Mouse (Mus musculus): ENCODE results near the gene Gm20532. TPM values are rescaled to one million over a fixed set of nuclear protein-coding genes. Genes with fewer than 3 reads are reported as not detected.

The Gm20532 gene
- total RNA-seq, 2 experiments from 2014 or later: not detected

DNA sequence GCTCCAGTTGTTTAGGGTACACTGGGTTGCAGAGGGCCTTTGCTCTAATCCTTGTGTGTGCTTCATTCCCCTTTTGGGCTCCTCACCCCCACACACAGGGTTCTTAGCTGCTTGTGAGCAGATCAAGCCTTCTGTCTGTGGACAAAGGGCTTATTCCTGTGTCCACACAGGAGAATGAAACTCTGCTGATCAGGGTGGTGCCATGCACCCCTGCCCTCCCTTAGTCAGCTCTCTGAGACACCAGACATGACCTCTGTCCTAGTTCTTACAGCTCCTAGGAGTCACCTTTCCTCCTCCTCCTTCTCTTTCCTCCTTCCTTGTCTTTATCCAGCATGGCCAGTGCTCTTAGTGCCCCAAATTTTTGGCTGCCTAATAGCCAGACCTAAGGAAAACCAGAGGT lies 25.5 kb downstream of the Gm20532 start:
- ATAC-seq (replicated peaks; ENCODE audit: low FRiP score, poor library complexity, severe bottlenecking): no peak

DNA sequence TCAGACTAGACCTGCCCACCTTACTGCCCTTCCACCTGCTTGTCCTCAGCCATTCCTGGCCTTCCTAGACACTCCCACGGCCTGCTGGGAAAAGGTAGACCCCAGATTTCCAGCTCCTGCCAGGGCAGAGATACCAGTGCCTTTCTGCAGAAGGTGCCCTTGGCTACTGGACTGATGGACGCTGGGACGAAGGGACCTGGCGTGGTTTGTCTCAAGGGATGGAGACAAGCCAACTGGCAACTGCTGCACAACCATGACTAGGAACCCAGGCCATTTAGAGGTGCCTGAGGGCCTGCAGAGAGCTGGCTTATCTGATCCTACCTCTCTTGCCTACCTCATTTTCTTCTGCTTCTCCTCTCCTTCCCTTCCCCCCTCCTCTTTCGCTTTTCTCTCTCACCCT lies 28.5 kb downstream of the Gm20532 start:
- ATAC-seq (replicated peaks; ENCODE audit: low FRiP score, poor library complexity, severe bottlenecking): no peak

DNA sequence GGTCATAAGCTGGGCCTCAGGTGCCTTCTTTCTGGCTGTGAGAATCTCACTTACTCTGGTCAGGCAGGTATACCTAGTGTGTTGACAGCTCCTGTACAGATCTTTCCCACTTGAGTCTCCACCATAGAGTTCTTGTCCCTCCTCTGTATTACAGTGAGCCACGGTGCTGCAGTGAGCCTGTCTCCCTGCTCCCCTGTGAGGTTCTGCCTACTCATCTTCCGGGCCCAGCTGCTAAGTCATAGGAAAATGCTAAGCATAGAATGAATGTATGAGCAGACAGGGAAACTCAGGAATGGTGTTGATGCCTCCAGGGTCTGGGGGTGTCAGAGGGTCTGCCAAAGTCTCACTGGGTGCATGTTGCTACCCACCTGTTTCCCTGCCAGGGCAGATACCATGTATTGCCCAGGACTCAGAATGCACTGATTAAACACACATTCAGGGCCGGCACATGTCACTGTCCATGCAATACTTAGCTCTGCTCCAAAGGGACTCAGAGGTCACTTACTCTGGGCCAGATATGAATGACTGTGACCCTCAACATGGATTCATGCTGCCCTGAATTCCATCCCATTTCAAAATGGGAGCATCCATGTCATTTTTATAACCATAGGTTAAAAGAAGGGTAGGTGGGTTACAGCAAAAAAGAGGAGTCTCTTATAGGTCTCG lies 29.2 kb downstream of the Gm20532 start:
- ATAC-seq (replicated peaks; ENCODE audit: low FRiP score, poor library complexity, severe bottlenecking): no peak

DNA sequence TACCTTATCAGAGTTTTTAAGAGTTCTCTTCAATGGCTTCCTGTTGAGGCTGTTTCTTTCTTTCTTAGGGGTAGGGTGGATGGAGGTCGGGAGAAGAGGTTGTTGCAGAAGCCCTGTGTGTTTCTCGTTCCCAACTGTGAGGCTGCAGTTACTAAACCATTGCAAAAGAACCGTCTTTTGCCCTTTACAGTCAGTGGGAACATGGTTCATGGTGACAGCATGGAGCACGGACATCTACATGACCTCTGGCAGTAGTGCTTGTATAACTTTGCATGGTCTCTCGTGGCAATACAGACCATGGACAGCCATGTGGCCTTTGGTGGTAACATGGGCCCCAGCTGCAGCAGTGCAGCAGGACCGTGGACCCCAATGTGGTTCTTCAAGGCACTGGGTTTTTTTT lies 30.9 kb downstream of the Gm20532 start:
- no peak for ATAC-seq (replicated peaks; ENCODE audit: low FRiP score, poor library complexity, severe bottlenecking)

DNA sequence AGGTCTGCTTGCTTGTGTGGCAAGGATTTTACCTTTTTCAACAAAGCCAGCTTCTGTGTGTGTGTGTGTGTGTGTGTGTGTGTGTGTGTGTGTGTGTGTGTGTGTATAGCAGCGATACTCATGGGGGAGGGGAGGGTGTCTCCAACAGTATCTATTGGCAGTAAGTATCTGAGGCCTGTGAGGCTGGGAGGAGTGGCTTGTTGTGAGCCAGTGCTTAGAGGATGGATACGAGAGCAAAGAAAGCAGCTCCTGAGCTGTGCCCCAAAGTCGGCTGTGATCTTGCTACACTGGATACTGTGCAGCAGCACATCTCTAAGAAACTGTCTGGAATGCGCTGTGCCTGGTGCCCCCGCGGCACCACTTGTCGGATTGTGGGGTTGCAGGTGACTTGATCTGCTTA lies 31.5 kb downstream of the Gm20532 start:
- ATAC-seq (replicated peaks; ENCODE audit: low FRiP score, poor library complexity, severe bottlenecking): no peak

DNA sequence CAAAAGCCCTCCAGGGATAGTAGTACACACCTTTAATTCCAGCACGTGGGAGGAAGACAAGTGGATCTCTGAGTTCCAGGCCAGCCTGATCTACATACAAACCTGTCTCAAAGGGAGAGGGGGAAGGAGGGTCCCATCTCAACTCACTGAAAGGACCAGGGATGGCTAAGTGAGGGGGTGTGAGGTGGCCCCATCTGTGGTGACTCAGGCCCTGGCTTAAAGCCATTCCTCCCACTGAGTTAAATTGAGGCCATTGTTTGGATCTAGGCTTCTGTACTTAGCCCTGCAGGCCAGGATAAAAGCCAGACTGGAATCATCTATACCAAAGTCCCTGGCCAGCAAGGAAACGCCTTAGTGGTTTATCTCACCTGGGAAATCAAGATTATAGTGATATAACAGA lies 34.8 kb downstream of the Gm20532 start:
- no peak for ATAC-seq (replicated peaks; ENCODE audit: low FRiP score, poor library complexity, severe bottlenecking)

DNA sequence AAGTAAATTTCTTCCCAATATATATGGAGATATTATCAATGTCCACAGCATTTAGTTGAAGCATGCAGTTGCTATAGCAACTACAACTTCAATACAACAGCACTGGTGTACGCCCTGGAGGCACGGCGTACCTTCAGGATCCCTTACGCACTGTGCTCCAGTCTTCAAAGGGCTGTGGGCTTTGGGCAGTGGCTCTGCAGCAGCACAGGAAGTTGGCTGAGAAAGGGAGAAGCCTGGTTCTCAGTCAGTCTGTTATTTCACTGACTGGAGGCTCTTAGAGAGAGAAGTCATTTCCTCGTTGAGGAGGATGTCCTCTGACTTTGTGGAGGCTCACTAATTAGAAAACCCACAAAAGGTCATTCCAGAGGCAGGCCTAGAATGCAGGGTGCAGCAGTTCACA lies 36.5 kb downstream of the Gm20532 start:
- no peak for ATAC-seq (replicated peaks; ENCODE audit: low FRiP score, poor library complexity, severe bottlenecking)

DNA sequence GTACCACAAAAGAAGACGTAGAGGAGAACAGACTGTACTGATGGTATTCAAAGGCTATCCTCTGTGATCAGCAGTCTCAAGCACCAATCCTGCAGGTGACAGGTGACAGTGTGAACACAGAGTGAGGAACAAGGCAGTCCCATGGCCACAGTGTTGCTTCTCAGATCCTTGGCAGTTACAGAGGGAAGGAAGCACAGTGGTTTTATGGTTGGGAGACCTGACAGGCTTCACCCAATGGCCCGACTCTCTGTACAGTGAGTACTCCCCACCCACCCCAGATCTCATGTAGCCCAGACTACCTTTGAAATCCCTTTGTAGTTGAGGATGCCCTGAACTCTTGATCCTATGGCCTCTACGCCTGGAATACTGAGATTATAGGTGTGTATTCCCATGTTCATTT lies 39.0 kb downstream of the Gm20532 start:
- ATAC-seq (replicated peaks; ENCODE audit: low FRiP score, poor library complexity, severe bottlenecking): no peak

DNA sequence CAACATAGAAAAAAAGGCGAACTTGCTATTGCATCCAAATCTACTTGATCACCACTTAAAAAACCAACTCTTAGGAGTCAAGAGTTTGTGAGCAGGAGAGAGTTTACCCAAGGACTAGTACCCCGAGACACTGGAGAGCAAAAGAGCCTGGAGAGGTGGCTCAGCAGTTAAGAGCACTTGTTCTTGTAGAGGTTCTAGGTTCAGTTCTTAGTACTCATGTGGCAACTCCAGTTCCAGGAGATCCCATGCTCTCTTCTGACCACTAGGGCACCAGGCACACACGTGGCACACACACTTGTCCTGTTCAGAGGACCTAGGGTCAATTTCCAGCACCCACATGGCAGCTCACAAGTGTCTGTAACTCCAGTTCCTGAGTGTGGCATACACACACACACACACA lies 39.6 kb downstream of the Gm20532 start:
- no peak for ATAC-seq (replicated peaks; ENCODE audit: low FRiP score, poor library complexity, severe bottlenecking)

DNA sequence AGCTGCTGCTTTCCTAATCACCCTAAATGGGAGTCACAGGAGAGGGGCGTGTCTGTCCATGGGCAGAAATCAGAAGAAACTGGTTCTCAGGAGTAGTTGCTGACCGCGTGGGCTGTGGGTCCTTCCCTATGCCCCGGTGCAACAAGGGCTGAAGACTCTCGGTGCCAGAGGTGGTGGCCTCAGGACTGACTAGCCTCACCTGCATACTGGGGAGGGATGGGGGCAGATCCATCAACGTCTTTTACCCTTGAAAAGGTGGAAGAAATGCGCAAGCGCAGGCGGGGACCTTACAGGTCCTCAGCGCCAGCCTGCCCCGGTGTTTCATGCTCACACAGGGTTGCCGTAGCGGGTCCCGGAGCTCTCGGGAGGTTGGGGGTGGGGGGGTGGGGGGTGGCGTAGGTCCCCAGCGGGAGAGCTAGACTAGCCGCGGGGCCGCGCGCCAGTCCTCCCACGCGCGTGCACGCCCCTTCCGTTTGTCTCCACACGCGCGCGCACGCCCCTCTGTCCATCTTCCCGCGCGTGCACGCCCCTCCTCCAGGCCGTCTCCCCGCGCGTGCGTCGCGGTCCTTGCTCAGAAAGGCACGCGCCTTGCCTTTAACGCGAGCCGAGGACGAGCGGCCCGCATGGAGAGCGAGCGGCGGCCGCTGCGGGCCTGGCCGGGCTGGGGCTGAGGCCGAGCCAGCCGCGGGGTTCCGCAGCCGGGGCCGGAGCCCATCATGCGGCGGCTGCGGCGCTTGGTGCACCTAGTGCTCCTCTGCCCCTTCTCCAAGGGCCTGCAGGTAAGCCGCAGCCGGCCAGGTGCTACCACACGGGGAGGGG lies 41.7 kb downstream of the Gm20532 start, which contains the start of gene Fam69b:
TSS of gene Fam69b (plus strand) at position 537 of the 819 bp plus-strand sequence.
- no peak for ATAC-seq (replicated peaks; ENCODE audit: low FRiP score, poor library complexity, severe bottlenecking)

DNA sequence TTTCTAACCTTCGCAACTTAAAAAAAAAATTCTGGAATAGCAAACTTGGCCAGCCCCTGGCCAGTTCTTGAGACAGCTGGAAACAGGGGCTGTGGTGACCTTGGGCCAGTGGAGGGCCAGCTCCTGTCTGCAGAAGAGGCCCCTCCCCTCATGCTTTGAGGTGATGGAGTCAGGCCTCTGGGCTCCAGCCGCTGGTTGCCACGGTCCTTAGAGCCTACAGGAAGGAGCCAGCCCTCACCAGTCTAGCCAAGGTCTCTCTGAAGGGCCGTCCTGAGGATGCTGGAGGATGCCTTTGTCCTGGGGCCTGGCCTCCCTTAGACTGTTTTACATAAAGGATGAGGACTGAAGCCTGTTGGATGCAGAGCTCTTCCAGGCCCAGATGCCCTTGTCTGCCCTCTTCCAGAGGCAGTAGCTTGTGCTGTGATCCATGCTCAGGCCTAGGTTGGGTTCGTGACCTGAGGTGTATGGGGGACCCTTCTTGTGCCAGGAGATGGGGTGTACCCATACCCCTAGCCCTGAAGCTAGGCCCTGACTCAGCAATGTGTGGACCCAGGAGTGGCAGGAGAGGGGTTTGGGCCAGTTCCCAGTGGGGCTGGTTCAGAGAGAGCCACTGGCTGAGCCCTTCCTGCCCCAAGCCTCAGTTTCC lies 42.5 kb downstream of the Gm20532 start:
- ATAC-seq (replicated peaks; ENCODE audit: low FRiP score, poor library complexity, severe bottlenecking): no peak

DNA sequence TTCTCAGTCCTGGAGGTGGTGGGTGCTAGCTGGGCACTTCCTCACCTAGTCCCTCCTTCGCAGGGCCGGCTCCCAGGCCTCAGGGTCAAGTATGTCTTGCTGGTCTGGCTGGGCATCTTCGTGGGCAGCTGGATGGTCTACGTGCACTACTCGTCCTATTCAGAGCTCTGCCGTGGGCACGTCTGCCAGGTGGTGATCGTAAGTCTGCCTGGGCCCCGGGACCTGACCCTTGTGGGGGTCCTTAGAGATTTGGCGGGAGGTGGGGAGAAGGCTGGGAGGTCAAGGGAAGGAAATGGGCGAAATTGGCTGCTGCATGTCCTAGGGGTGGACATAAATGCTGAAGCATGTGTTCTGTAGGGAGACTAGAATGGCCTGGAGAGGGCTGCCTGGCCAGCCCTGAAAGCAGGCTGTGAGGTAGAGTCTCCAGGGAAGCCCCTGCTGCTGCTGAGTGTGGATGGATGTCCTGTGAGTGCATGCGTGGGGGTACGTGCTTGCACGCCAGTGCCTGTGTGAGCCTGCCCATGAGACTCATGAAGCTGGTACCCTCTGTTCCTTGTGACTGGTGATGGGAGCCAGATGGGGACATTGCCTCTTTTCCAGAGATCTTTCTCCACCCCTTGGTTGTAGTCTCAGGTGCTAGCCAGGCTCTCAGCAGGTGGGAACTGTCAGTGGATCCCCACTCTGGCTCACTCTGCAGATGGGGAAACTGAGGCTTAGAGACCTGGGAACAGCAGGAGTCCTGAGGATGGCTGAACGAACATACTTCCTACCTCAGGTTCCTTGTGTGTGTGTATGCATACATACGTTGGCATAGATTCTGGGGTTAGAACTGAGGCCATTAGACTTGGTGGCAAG lies 46.3 kb downstream of the Gm20532 start:
- ATAC-seq (replicated peaks; ENCODE audit: low FRiP score, poor library complexity, severe bottlenecking): no peak

DNA sequence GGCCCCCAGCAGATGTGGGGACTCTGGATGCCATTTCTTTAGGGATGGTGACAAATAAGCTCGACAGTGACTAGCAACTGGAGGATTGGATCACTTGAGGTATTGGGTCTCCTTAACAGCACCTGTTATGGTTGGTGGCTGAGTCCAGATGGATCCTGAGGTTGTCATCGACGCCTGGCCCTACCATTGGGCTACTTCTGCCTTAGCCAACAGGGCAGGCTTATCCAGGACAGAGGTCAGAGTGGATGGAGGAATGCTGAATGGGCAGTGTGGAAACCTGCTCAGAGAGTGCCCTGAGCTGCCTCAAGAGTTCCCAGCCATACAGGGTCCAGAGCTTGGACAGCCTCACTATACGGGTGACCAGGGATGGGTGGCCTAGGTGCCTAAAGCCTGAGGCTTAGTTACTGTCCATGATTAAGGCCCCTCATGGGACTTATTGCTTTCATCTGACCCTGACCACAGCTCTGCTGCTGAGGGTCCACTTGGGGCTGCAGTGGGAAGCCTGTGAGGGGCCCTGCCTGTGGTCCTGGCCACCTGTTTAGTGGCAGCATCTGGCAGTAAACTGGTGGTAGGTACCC lies 47.6 kb downstream of the Gm20532 start:
- ATAC-seq (replicated peaks; ENCODE audit: low FRiP score, poor library complexity, severe bottlenecking): no peak

DNA sequence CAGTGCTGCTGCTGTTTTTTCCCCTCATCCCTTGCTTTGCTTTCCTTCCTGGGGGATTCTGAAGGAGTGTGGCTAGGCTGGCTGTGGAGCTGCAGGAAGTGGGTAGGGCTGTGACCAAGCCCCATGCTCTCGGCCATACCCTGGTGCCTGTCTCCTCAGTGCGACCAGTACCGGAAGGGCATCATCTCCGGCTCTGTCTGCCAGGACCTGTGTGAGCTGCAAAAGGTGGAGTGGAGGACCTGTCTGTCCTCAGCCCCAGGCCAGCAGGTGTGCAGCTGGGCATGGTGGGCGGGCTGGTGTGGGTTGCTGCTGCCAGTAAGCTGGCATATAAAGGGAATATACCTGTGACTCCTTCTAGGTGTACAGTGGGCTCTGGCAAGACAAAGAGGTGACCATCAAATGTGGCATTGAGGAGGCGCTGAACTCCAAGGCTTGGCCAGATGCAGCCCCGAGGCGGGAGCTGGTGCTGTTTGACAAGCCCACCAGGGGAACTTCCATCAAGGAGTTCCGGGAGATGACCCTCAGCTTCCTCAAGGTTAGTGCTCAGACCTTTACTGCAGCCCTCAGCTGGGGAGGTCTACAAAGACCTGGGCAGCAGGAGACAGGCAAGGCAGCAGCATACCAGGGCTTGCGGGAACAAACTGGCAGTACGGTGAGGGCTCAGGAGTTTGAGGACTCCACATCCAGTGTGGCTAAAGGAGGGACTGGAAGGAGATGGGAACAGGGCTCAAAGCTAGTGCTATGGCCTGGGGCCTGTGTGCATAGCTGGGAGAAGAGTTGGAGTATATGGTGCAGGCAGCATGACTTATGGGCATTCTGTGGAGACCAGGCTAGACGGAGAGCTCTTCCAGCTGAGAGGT lies 48.4 kb downstream of the Gm20532 start:
- ATAC-seq (replicated peaks; ENCODE audit: low FRiP score, poor library complexity, severe bottlenecking): no peak

DNA sequence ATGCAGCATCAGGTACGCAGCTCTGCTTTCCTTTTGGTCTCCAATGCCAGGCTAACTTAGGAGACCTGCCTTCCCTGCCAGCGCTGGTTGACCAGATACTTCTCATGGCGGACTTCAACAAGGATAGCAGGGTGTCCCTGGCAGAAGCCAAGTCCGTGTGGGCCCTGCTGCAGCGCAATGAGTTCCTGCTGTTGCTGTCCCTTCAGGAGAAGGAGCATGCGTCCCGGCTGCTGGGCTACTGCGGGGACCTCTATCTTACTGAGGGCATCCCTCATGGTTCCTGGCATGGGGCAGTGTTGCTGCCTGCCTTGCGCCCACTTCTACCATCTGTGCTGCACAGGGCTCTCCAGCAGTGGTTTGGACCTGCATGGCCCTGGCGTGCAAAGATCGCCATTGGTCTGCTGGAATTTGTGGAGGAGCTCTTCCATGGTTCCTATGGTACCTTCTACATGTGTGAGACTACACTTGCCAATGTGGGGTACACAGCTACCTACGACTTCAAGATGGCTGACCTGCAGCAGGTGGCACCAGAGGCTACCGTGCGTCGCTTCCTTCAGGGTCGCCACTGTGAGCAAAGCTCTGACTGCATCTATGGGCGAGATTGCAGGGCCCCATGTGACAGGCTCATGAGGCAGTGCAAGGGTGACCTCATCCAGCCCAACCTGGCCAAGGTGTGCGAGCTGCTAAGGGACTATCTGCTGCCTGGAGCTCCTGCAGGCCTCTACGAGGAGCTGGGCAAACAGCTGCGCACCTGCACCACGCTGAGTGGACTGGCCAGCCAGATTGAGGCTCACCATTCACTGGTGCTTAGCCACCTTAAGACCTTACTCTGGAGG lies 49.3 kb downstream of the Gm20532 start:
- ATAC-seq (replicated peaks; ENCODE audit: low FRiP score, poor library complexity, severe bottlenecking): no peak

DNA sequence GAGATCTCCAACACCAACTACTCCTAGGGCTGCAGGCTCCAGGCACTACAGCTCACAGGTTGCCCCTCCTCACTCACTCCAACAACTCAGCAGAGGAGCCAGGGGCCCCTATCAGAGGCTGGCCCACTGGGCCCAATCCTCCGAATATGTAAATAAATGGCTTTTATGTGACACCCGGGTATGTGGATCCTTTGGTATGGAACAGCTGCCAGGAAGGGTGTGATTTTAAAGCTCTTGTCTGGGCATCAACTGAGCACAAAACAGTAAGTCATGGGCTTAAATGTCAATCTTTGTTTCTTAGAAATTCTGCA lies 49.8 kb downstream of the Gm20532 start:
- ATAC-seq (replicated peaks; ENCODE audit: low FRiP score, poor library complexity, severe bottlenecking): no peak

DNA sequence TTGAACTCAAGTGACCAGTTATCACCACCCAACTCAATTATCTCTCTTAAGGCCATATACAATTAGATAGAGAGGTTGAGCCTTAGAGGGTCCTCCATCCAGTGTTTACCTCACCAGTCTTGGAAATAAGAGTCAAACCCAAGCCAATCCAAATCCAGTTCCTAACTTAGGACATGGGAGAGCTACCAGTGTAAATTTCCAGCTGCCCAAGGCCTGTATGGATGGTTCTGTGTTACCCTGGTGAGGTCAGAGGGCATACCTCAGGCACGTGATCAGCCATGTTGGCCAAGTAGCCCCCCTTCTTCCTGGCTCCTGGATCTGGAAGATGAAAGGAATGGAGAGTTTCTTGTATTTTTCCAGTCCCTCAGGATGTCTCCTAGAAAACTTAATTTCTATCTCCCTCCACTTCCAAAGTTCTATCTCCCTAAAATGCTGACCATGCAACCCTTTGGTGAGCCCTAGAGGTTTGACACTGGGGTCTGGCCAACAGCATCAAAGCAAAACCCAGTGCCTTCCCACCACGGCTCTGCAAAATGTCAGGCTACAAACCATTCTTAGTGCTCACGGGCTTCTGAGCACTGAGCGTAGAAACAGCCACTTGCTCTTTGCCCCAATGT lies 51.0 kb downstream of the Gm20532 start:
- no peak for ATAC-seq (replicated peaks; ENCODE audit: low FRiP score, poor library complexity, severe bottlenecking)

DNA sequence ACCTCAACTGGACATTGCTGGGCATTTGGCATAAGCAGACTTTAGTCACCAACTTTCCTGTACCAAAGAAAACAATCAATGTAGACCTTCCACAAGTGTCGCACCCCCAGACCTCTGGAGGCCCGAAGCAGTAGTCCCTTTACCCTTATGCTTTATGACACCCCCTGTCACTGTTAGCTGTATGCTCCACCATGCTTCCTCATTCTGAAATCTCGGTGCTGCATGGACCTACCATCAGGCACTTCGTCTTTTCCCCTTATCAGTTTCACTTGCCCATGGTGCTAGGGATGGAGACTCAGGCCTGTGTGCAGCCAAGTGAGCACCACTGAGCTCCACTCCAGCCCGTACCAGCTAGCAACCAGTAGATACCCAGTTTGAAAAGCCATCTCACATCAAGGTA lies 51.6 kb downstream of the Gm20532 start:
- ATAC-seq (replicated peaks; ENCODE audit: low FRiP score, poor library complexity, severe bottlenecking): no peak

All from erythroblast, adult 5-6 weeks (primary cell).